In genomic region chr7:143548976-143549457, GRCm38 (mm10) we compare ENCODE assay signal across 8 mouse cellular contexts. TPM values are rescaled to one million over a fixed set of nuclear protein-coding genes. Genes with fewer than 3 reads are reported as not detected.
DNase-seq lines count a peak whose midpoint lies in the region; ATAC-seq lines count a peak whose summit lies in the region.

Nap1l4 (minus strand) TSS chr7:143549106.

- H3K36me3 ChIP-seq in hindbrain, embryonic 16.5 days (ENCODE audit: control insufficient read depth, insufficient read depth, low read length) = no peaks in the 10 kb centered on the region
- no peaks in the 10 kb centered on the region for H3K36me3 ChIP-seq in macrophage (ENCODE audit: inconsistent target)

- H3K79me2 ChIP-seq in macrophage (ENCODE audit: inconsistent target) = peaks cover 44% of the 10 kb centered on the region

- H3K4me2 ChIP-seq in hindbrain, embryonic 16.5 days (ENCODE audit: low read length) = peak within 1 kb of the TSS; percentile 94

- peak; percentile 95 for DNase-seq in WW6 (ENCODE audit: low read depth, low spot score)
- peak; percentile 99 to 100 for DNase-seq in cerebellum, postnatal 4 days (ENCODE audit: low spot score in 2 of 2)
- DNase-seq in gastrocnemius, adult 18-20 months (ENCODE audit: low spot score) = peak; percentile 100
- peak; percentile 97 to 100 for DNase-seq in left cerebral cortex, adult 18-20 months (ENCODE audit: low spot score in 2 of 2)
- peak; percentile 98 for DNase-seq in right cerebral cortex, adult 18-20 months
- DNase-seq in urinary bladder, postnatal 10 days (ENCODE audit: low spot score) = peak; percentile 88

- peaks cover 21% of the 10 kb centered on the region for H3K4me1 ChIP-seq in hindbrain, embryonic 16.5 days (ENCODE audit: control insufficient read depth, insufficient read depth, low read depth, low read length)

- H3K9me3 ChIP-seq in hindbrain, embryonic 16.5 days (ENCODE audit: control insufficient read depth, low read length) = no peaks in the 10 kb centered on the region

- peak within 1 kb of the TSS; percentile 94 for H3K27ac ChIP-seq in hindbrain, embryonic 16.5 days (ENCODE audit: low read depth, low read length)
- peak within 1 kb of the TSS; percentile 82 for H3K27ac ChIP-seq in macrophage

- ATAC-seq in hindbrain, embryonic 16.5 days = peak; percentile 100

- 0% methylated on average over 42 of the region's 43 CpGs for WGBS in hindbrain, embryonic 16.5 days
- WGBS in macrophage (ENCODE audit: missing documents) = 0% methylated on average over 38 of the region's 43 CpGs

- peak within 1 kb of the TSS; percentile 98 for H3K4me3 ChIP-seq in hindbrain, embryonic 16.5 days (ENCODE audit: low read length)
- H3K4me3 ChIP-seq in macrophage (ENCODE audit: inconsistent target) = peak within 1 kb of the TSS; percentile 83

- no peaks in the 10 kb centered on the region for H3K27me3 ChIP-seq in hindbrain, embryonic 16.5 days (replicated peaks; ENCODE audit: control insufficient read depth, insufficient read depth, low read length)

- peak within 1 kb of the TSS; percentile 94 for H3K9ac ChIP-seq in hindbrain, embryonic 16.5 days (ENCODE audit: low read depth, low read length)

RNA-seq across cellular contexts. Expression of gene Nap1l4, which starts in this region (rescaled TPM):
- 100 to 1,000 TPM; 191 to 200 TPM for total RNA-seq in gastrocnemius, adult 18-20 months (2021)
- polyA plus RNA-seq in hindbrain, embryonic 16.5 days (2015; fragmentation: Nextera tagmentation; extraction: Ambion mirVana) = 323 and 328 TPM in 2 replicates
- 100 to 1,000 TPM; 110 to 119 TPM for total RNA-seq in left cerebral cortex, adult 18-20 months (2021)
- total RNA-seq in macrophage (2018; cell fraction: chromatin; rRNA removed) = 100 to 1,000 TPM in 21 of 26 experiments, 10 to 100 TPM in 5; 62.8 to 206 (median 114) TPM
- total RNA-seq in macrophage (2018; cell fraction: cytosol; rRNA removed) = 10 to 100 TPM; 53.4 to 80.7 (median 60.5) TPM
- 10 to 100 TPM; 42.8 to 93.8 (median 64.7) TPM for total RNA-seq in macrophage (2018; cell fraction: nucleus; rRNA removed)
- polyA plus RNA-seq in macrophage (2018) = 53.7 to 124 TPM (median 75.6 TPM) in 3 replicates

Comparison
In these comparisons a context has a peak if more than half of its experiments do, and no peak if none do; other contexts are left out.
1. Peak in every context shown above with its lines: DNase-seq, ATAC-seq, H3K4me3 ChIP-seq and H3K27ac ChIP-seq.